Comparison of ENCODE assay signal across 8 mouse cellular contexts in genomic region chr5:106696396-106697337, GRCm38 (mm10). TPM values are rescaled to one million over a fixed set of nuclear protein-coding genes. Genes with fewer than 3 reads are reported as not detected.
DNase-seq lines count a peak whose midpoint lies in the region; ATAC-seq and TF ChIP-seq lines count a peak whose summit lies in the region.

Gene Zfp644 (minus strand): TSS chr5:106697287.

- peak within 1 kb of the TSS; percentile 99 for H3K27ac ChIP-seq in cortical plate, adult 2 months (ENCODE audit: insufficient read depth, low read length)

- peak; percentile 79 for ATAC-seq in activated CD4-positive, CD25-positive, alpha-beta regulatory T cell, adult 4 months
- peak; percentile 81 for ATAC-seq in inflammation-experienced regulatory T-cells, adult 6 months
- ATAC-seq in megakaryocyte-erythroid progenitor cell, adult 5-6 weeks (replicated peaks; ENCODE audit: low FRiP score, low TSS enrichment, poor library complexity, severe bottlenecking), result peak; percentile 91

- peak; percentile 85 for DNase-seq in gastrocnemius, postnatal 10 days
- peak; percentile 85 to 94 for DNase-seq in left cerebral cortex, postnatal 10 days (ENCODE audit: extremely low spot score in 1 of 2, low spot score in 2 of 2)
- DNase-seq in right cerebral cortex, postnatal 25 days, result peak; percentile 92
- peak; percentile 81 to 87 for DNase-seq in urinary bladder, postnatal 4 days (ENCODE audit: low spot score in 2 of 2)

- intact Hi-C loops in left cerebral cortex, postnatal 10 days (cut with DNase I), result loop anchor here (10.0 kb wide), 1 partner anchor 232 kb away; no protein-coding TSS in a partner anchor

- peaks cover 7% of the 10 kb centered on the region for H3K4me1 ChIP-seq in cortical plate, adult 2 months (ENCODE audit: control insufficient read depth, insufficient read depth, low read length)

- TF ChIP-seq POLR2A in cortical plate, adult 2 months (IDR thresholded peaks at IDR 0.05; ENCODE audit: extremely low read depth, insufficient read depth, low read length), result peak; percentile 43; the same call in 1 of the 2 replicates

- peak within 1 kb of the TSS; percentile 46 for H3K4me3 ChIP-seq in cortical plate, adult 2 months (ENCODE audit: insufficient read depth, low read length)

- no peak for TF ChIP-seq CTCF in cortical plate, adult 2 months (IDR thresholded peaks at IDR 0.05; ENCODE audit: extremely low read depth, insufficient read depth, low read length)

RNA-seq across cellular contexts. Expression of gene Zfp644, which starts in this region (rescaled TPM):
- 10 to 100 TPM; 30.0 to 36.1 TPM for polyA plus RNA-seq in activated CD4-positive, CD25-positive, alpha-beta regulatory T cell, adult 4 months (2017; shearing (Covaris generic))
- 38.7 and 41.2 TPM in 2 replicates for polyA plus RNA-seq in cortical plate, adult 2 months (2012; rRNA removed)
- 10 to 100 TPM; 55.2 to 62.6 TPM for total RNA-seq in gastrocnemius, postnatal 10 days (2021)
- polyA plus RNA-seq in inflammation-experienced regulatory T-cells, adult 6 months (2017; shearing (Covaris generic)), result 10 to 100 TPM; 29.4 to 50.6 (median 42.5) TPM
- total RNA-seq in left cerebral cortex, postnatal 10 days (2021), result 10 to 100 TPM; 91.0 to 91.7 TPM
- total RNA-seq in megakaryocyte-erythroid progenitor cell, adult 5-6 weeks (2014; fragmentation: Nextera tagmentation), result 96.0 and 98.1 TPM in 2 replicates
- total RNA-seq in megakaryocyte-erythroid progenitor cell, adult 5-6 weeks (2017), result 75.3 and 86.9 TPM in 2 replicates

Comparison
In these comparisons a context has a peak if more than half of its experiments do, and no peak if none do; other contexts are left out.
1. Peak in every context shown above with its lines: DNase-seq, ATAC-seq, H3K4me3 ChIP-seq and H3K27ac ChIP-seq.